Mouse (Mus musculus): ENCODE measurements around the gene Sult4a1. TPM values are rescaled to one million over a fixed set of nuclear protein-coding genes. Genes with fewer than 3 reads are reported as not detected.
"Not testable (repeated sequence)": the region's sequence is repeated elsewhere in the genome, so short reads cannot be mapped to it uniquely, and the experiment has no call there.

The Sult4a1 gene
- polyA plus RNA-seq, 1 experiment from 2014 or later, result 1.1 TPM

DNA sequence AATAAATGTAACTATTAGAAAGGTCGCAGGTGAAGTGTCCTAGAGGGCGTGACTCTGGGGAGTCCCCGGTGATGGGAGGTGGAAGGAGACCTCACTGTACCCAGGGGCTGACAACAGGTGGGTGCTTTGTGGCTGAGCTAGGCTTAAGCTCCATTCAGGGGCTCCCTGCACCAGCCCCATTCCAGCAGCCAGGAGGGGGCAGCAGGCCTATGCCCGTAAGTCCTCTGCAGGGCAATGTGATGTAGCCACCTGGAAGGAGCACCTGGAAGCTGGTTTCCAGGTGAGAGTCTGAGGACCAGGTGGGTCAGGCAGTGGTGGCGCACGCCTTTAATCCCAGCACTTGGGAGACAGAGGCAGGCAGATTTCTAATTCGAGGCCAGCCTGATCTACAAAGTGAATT lies 18.5 kb upstream of the Sult4a1 start:
- ATAC-seq (ENCODE audit: insufficient number of reproducible peaks, low FRiP score, low TSS enrichment, low read depth), result no peak
- Histone ChIP-seq H3K9ac (no peak overlapping the region), H3K4me3 (no peak overlapping the region), H3K36me3 (no peaks in the 10 kb centered on the region), H3K27me3 (no peaks in the 10 kb centered on the region), H3K4me2 (no peak overlapping the region), H3K9me3 (no peaks in the 10 kb centered on the region), H3K4me1 (no peaks in the 10 kb centered on the region), H3K27ac (no peak overlapping the region)
- 63% methylated on average over 7 of the region's 7 CpGs for WGBS

DNA sequence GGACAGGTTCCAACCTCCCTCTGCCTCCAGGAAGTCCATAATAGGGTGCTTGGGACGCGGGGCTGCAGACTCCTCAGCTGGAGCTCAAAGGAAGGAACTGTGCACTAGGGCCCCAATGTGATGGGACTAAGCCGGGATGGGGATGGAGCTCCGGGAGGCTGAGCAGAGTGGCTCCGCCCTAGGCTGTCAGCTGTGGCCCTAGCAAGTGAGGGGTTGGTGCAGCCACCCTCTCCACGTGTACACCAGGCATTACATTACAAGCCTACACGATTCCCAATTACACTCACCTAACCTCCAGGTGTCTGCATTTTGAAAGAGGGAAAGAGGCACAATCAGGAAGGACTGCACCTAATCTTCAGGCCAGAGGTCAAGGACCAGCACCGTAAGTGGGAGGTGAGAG lies 17.5 kb upstream of the Sult4a1 start, which contains the start of gene Pnpla5:
Gene Pnpla5, minus strand, starts transcription at position 101 of the 400 bp plus-strand sequence.
- peaks cover 7% of the 10 kb centered on the region; the same call in 1 of the 2 replicates for H3K27me3 ChIP-seq
- no peak within 1 kb of the TSS for H3K4me2 ChIP-seq
- no peaks in the 10 kb centered on the region for H3K4me1 ChIP-seq
- WGBS, result 62% methylated on average over 8 of the region's 8 CpGs
- ATAC-seq (ENCODE audit: insufficient number of reproducible peaks, low FRiP score, low TSS enrichment, low read depth), result no peak
- no peak within 1 kb of the TSS for H3K27ac ChIP-seq
- no peak within 1 kb of the TSS for H3K4me3 ChIP-seq
- H3K9me3 ChIP-seq, result no peaks in the 10 kb centered on the region
- no peak within 1 kb of the TSS for H3K9ac ChIP-seq
- H3K36me3 ChIP-seq, result no peaks in the 10 kb centered on the region

DNA sequence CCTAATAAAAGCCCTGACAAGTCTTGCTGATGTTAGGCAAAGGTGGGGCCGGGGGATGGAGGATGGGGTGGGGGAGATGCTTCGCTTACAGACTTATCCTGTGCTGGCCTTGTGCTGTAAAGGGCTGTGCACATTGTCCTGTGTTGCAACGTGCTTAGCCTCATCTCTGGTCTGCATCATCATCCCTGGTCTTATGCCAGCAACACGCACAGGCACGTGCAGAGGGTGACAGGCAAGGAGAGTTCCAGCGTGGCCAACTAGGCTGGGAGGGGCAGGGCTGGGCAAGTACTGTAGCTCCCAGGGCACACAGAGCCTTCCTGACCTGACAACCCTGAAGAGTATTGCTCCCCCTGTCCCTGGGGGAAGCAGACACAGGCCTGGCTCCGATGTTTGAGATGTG lies 15.5 kb upstream of the Sult4a1 start:
- H3K9ac ChIP-seq, result no peak overlapping the region

GRCm38 (mm10) chr15:84120612-84121011 lies 15.1 kb upstream of the Sult4a1 start:
- H3K27ac ChIP-seq, result no peak overlapping the region
- peaks cover 7% of the 10 kb centered on the region; the same call in 1 of the 2 replicates for H3K27me3 ChIP-seq
- H3K9me3 ChIP-seq, result no peaks in the 10 kb centered on the region
- WGBS, result 32% methylated on average over 6 of the region's 6 CpGs
- ATAC-seq (ENCODE audit: insufficient number of reproducible peaks, low FRiP score, low TSS enrichment, low read depth), result no peak
- no peaks in the 10 kb centered on the region for H3K4me1 ChIP-seq
- no peak overlapping the region for H3K4me2 ChIP-seq
- H3K9ac ChIP-seq, result no peak overlapping the region
- no peak overlapping the region for H3K4me3 ChIP-seq
- no peaks in the 10 kb centered on the region for H3K36me3 ChIP-seq

More for the DNA sequence above, 15.5 kb upstream of the Sult4a1 start:
- ATAC-seq (ENCODE audit: insufficient number of reproducible peaks, low FRiP score, low TSS enrichment, low read depth), result no peak
- Histone ChIP-seq H3K4me3 (no peak overlapping the region), H3K9me3 (no peaks in the 10 kb centered on the region), H3K4me2 (no peak overlapping the region), H3K27ac (no peak overlapping the region), H3K27me3 (peaks cover 7% of the 10 kb centered on the region; the same call in 1 of the 2 replicates), H3K36me3 (no peaks in the 10 kb centered on the region), H3K4me1 (no peaks in the 10 kb centered on the region)
- 64% methylated on average over 7 of the region's 7 CpGs for WGBS

DNA sequence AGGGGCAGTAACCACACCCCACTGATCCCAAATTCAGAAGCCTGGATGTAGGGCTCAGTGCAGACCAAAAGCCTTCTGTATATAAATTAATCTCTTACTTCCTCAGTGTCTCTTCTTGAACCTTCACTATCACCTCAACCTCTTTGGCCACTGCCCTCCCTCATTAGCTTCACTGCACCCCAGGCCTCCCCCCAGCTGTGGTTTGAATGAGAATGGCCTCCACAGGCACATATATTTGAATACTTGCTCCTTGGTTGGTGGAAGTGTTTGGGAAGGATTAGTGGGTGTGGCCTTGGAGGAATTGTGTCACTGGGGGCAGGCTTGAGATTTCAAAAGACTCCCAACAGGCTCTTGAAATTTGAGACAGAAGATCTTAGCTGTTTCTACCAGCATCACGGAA lies 10.9 kb upstream of the Sult4a1 start:
- no peak overlapping the region for H3K4me3 ChIP-seq
- H3K27me3 ChIP-seq, result peaks cover 10% of the 10 kb centered on the region; the same call in 1 of the 2 replicates
- H3K4me2 ChIP-seq, result no peak overlapping the region
- ATAC-seq (ENCODE audit: insufficient number of reproducible peaks, low FRiP score, low TSS enrichment, low read depth), result no peak
- H3K9me3 ChIP-seq, result no peaks in the 10 kb centered on the region
- WGBS, result 68% methylated on average over 1 of the region's 1 CpGs
- H3K36me3 ChIP-seq, result no peaks in the 10 kb centered on the region
- H3K27ac ChIP-seq, result no peak overlapping the region
- no peaks in the 10 kb centered on the region for H3K4me1 ChIP-seq
- no peak overlapping the region for H3K9ac ChIP-seq

GRCm38 (mm10) chr15:84115727-84116126 lies 10.2 kb upstream of the Sult4a1 start:
- no peaks in the 10 kb centered on the region for H3K36me3 ChIP-seq
- ATAC-seq (ENCODE audit: insufficient number of reproducible peaks, low FRiP score, low TSS enrichment, low read depth), result no peak
- peaks cover 10% of the 10 kb centered on the region; the same call in 1 of the 2 replicates for H3K27me3 ChIP-seq
- no peaks in the 10 kb centered on the region for H3K4me1 ChIP-seq
- no peak overlapping the region for H3K4me3 ChIP-seq
- no peak overlapping the region for H3K27ac ChIP-seq
- H3K9me3 ChIP-seq, result no peaks in the 10 kb centered on the region
- 53% methylated on average over 5 of the region's 5 CpGs for WGBS
- H3K4me2 ChIP-seq, result no peak overlapping the region
- H3K9ac ChIP-seq, result no peak overlapping the region

DNA sequence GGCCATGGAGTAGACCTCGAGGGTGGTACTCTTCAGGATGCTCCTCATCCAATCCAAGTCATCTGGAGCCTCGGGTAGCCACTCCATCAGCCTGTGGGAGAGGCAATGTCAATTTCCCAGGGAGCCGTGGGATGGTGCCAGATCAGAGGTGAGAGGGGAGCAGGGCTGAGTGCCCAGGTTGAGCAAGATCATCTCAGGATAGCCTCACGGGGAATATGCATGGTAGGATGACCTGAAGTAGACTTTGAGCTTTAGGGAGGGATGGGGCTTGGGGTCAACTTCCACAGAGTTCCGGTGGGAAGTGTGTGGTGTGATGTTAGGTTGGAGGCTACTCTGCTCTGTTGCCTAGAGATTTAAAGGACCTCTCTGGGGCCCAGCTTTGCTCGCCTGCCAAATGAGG lies 8.3 kb upstream of the Sult4a1 start:
- Histone ChIP-seq H3K4me1 (no peaks in the 10 kb centered on the region), H3K36me3 (no peaks in the 10 kb centered on the region), H3K4me3 (no peak overlapping the region), H3K27me3 (peaks cover 10% of the 10 kb centered on the region; the same call in 1 of the 2 replicates), H3K27ac (no peak overlapping the region), H3K4me2 (no peak overlapping the region), H3K9me3 (no peaks in the 10 kb centered on the region), H3K9ac (no peak overlapping the region)
- 70% methylated on average over 6 of the region's 6 CpGs for WGBS
- ATAC-seq (ENCODE audit: insufficient number of reproducible peaks, low FRiP score, low TSS enrichment, low read depth), result no peak

- WGBS, result 5% methylated on average over 13 of the region's 13 CpGs
- Histone ChIP-seq H3K36me3 (no peaks in the 10 kb centered on the region), H3K4me3 (no peak overlapping the region), H3K9me3 (no peaks in the 10 kb centered on the region), H3K27ac (no peak overlapping the region), H3K4me1 (peaks cover 11% of the 10 kb centered on the region), H3K27me3 (peaks cover 50% of the 10 kb centered on the region), H3K9ac (no peak overlapping the region), H3K4me2 (no peak overlapping the region)
- no peak for ATAC-seq (ENCODE audit: insufficient number of reproducible peaks, low FRiP score, low TSS enrichment, low read depth)
These were observed 3.3 kb upstream of the Sult4a1 start for GRCm38 (mm10) chr15:84108899-84109298.

DNA sequence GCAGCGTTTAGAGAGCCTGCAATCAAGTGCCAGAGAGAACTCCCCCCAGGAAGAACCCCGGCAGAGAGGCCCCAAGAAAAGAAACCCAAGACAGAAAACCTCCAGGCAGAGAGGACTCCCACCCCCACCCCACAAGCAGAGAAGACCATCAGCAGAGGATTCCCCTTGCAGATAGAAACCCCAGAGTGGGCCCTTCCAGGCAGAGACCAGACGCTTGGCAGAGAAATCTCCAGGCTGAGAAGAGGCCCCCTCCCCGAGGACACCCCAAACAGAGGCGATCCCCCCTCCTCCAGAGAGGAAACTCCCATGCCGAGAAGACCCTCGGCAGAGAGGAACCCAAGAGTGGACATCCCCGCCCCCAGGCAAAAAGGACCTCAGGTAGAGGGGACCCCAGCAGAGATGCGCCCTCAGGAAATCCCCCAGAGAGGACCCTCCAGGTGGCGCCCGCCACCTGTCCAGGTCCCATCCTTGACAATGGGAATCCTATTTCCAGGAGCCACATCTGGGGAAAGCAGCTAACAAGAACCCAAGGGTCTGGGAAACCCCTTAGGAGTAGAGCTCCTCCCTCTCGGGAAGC lies 458 bp upstream of the Sult4a1 start:
- Histone ChIP-seq H3K36me3 (no peaks in the 10 kb centered on the region), H3K9me3 (no peaks in the 10 kb centered on the region), H3K4me2 (peak overlapping the region; percentile 92), H3K27me3 (peaks cover 62% of the 10 kb centered on the region), H3K27ac (no peak overlapping the region), H3K4me1 (peaks cover 11% of the 10 kb centered on the region), H3K9ac (no peak overlapping the region), H3K4me3 (peak overlapping the region; percentile 48)
- WGBS, result 9% methylated on average over 12 of the region's 12 CpGs
- ATAC-seq (ENCODE audit: insufficient number of reproducible peaks, low FRiP score, low TSS enrichment, low read depth), result no peak

- no peaks in the 10 kb centered on the region for H3K36me3 ChIP-seq
- peaks cover 11% of the 10 kb centered on the region for H3K4me1 ChIP-seq
- WGBS, result 85% methylated on average over 7 of the region's 7 CpGs
- ATAC-seq (ENCODE audit: insufficient number of reproducible peaks, low FRiP score, low TSS enrichment, low read depth), result no peak
- H3K27ac ChIP-seq, result no peak overlapping the region
- H3K4me2 ChIP-seq, result no peak overlapping the region
- no peak overlapping the region for H3K9ac ChIP-seq
- H3K9me3 ChIP-seq, result no peaks in the 10 kb centered on the region
- peak overlapping the region; percentile 48; the same call in 1 of the 2 replicates for H3K4me3 ChIP-seq
- H3K27me3 ChIP-seq, result peaks cover 62% of the 10 kb centered on the region
These were observed 928 bp downstream of the Sult4a1 start for GRCm38 (mm10) chr15:84104626-84105025.

DNA sequence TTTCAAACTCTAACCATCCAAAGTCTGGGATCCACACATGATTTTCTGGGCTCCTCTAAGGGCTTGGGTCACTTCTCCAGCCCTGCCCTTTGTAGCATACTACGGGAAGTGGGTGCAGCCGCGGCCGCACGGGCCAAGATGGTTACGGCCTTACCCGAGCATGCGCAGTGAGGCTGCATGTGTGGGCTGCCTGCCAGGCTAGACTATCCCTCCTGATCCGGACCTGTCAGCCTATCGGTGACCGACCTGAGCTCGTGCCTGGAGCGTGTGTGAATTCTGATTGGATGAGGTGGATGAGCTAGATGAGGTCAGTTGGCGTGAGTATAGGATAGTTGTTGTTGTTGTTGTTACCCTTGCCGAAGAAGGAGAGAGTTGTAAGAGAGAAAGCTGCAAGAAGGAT lies 8.0 kb downstream of the Sult4a1 start:
- not testable (repeated sequence) for H3K4me2 ChIP-seq; H3K4me1 ChIP-seq; H3K9ac ChIP-seq; H3K36me3 ChIP-seq; H3K9me3 ChIP-seq; ATAC-seq (ENCODE audit: insufficient number of reproducible peaks, low FRiP score, low TSS enrichment, low read depth); H3K27me3 ChIP-seq; H3K27ac ChIP-seq; H3K4me3 ChIP-seq
- WGBS, result 80% methylated on average over 15 of the region's 15 CpGs

- Histone ChIP-seq H3K9ac (no peak overlapping the region), H3K27ac (no peak overlapping the region), H3K4me1 (no peaks in the 10 kb centered on the region), H3K4me2 (no peak overlapping the region), H3K36me3 (no peaks in the 10 kb centered on the region), H3K9me3 (no peaks in the 10 kb centered on the region), H3K4me3 (no peak overlapping the region), H3K27me3 (no peaks in the 10 kb centered on the region)
- WGBS, result 80% methylated on average over 8 of the region's 8 CpGs
- ATAC-seq (ENCODE audit: insufficient number of reproducible peaks, low FRiP score, low TSS enrichment, low read depth), result no peak
These were observed 9.5 kb downstream of the Sult4a1 start for GRCm38 (mm10) chr15:84096051-84096450.

DNA sequence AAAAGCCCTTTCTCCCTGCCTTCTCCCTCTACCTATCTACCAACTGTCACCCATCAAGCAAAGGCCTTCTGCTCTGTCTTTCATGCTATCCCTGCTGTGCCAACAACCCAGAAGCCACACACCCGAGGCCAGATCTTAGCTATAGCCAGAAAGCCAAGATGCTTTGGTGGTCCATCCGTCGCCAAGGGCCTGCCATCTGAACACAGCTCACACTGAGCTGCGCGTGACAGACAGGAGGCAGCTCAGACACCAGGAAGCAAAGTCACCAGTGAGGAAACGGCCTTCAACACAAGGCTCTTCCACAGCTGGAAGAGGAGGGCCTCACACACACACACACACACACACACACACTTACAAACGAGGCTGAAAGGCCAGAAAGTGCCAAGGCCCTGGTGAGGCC lies 10.6 kb downstream of the Sult4a1 start:
- Histone ChIP-seq H3K4me2 (no peak overlapping the region), H3K9me3 (no peaks in the 10 kb centered on the region), H3K27ac (no peak overlapping the region), H3K9ac (no peak overlapping the region), H3K4me1 (no peaks in the 10 kb centered on the region), H3K4me3 (no peak overlapping the region), H3K27me3 (no peaks in the 10 kb centered on the region), H3K36me3 (no peaks in the 10 kb centered on the region)
- no peak for ATAC-seq (ENCODE audit: insufficient number of reproducible peaks, low FRiP score, low TSS enrichment, low read depth)
- 65% methylated on average over 7 of the region's 7 CpGs for WGBS
